Mouse (Mus musculus): ENCODE measurements around the gene Zfp146.

- TF ChIP-seq EP300 (IDR thresholded peaks at IDR 0.05; ENCODE audit: low read depth): no peak
- 0 out of 2 replicates have a peak, but pooled peaks have one; percentile 9 for TF ChIP-seq CTCF (IDR thresholded peaks at IDR 0.05; ENCODE audit: low read depth)
These were observed 48.0 kb downstream of the Zfp146 start, which contains the start of gene Zfp382 for GRCm38 (mm10) chr7:30121308-30122187.
